Mouse (Mus musculus) heart, postnatal 0 days (tissue): ENCODE data around the gene Slco4a1. TPM values are rescaled to one million over a fixed set of nuclear protein-coding genes. Genes with fewer than 3 reads are reported as not detected.

Source experiments
- ATAC-seq: fragments of 200-750 bp; cut with Nextera tagmentation; 2 replicates; pipeline ENCODE4 v1.8.0; 2017; ENCODE audit warnings: low read depth, moderate number of reproducible peaks, moderate library complexity; ENCODE audit not compliant: insufficient read depth
- DNase-seq: peaks from one replicate; pipeline ENCODE4 v3.0.0-alpha.2; 2016; ENCODE audit warnings: low spot score
- H3K27ac ChIP-seq: fragments of 300-500 bp; sonication (generic); 2 replicates; pipeline ENCODE4 v1.5.1; 2014; ENCODE audit warnings: low read depth, mild to moderate bottlenecking
- H3K27me3 ChIP-seq: fragments of 300-500 bp; sonication (generic); 2 replicates; pipeline ENCODE4 v1.6.1; 2014; ENCODE audit warnings: low read length, mixed read lengths; ENCODE audit not compliant: control insufficient read depth, insufficient read depth
- H3K36me3 ChIP-seq: fragments of 300-500 bp; sonication (generic); replicated peaks from 2 replicates; pipeline ENCODE4 v1.6.1; 2014; ENCODE audit warnings: low read length, mixed read lengths; ENCODE audit not compliant: control insufficient read depth, insufficient read depth
- H3K4me1 ChIP-seq: fragments of 300-500 bp; sonication (generic); 2 replicates; pipeline ENCODE4 v1.6.1; 2014; ENCODE audit warnings: antibody characterized with exemption; ENCODE audit not compliant: control insufficient read depth, insufficient read depth
- H3K4me2 ChIP-seq: fragments of 300-500 bp; sonication (generic); 2 replicates; pipeline ENCODE4 v1.6.1; 2014; ENCODE audit warnings: low read depth, mild to moderate bottlenecking, low read length, moderate library complexity
- H3K4me3 ChIP-seq: fragments of 300-500 bp; sonication (generic); 2 replicates; pipeline ENCODE4 v1.5.1; 2014; ENCODE audit warnings: low read depth, low read length
- H3K9ac ChIP-seq: fragments of 300-500 bp; sonication (generic); replicated peaks from 2 replicates; pipeline ENCODE4 v1.6.1; 2014; ENCODE audit warnings: low read depth, low read length, mixed read lengths
- H3K9me3 ChIP-seq: fragments of 300-500 bp; sonication (generic); replicated peaks from 2 replicates; pipeline ENCODE4 v1.6.1; 2016; ENCODE audit warnings: low read length; ENCODE audit not compliant: control insufficient read depth
- CTCF ChIP-seq: IDR thresholded peaks from 2 replicates; pipeline ENCODE4 v1.5.1; 2016; ENCODE audit warnings: antibody characterized with exemption, control low read depth, low read depth
- EP300 ChIP-seq: IDR thresholded peaks from 2 replicates; pipeline ENCODE4 v1.6.1; 2016; ENCODE audit warnings: antibody characterized with exemption, low read depth
- WGBS: fragments of 180-500 bp; shearing (Covaris S2); extraction: QIAGEN DNeasy Blood & Tissue Kit; methylation state at CpG from one replicate; pipeline ENCODE4 v1.1.7; 2014; 5-methylcytosine and 5-hydroxymethylcytosine counted together
- polyA plus RNA-seq: library from polyadenylated mRNA; unstranded; fragments of >200 nt; fragmentation: Nextera tagmentation; extraction: Ambion mirVana; gene quantifications from 2 replicates; pipeline ENCODE4 v1.2.1, GENCODE M21; 2015
- total RNA-seq: library from RNA; depleted of rRNA; stranded (reverse); fragments of >200 nt; gene quantifications from 2 replicates; pipeline ENCODE4 v1.2.3, GENCODE M21; 2014; ENCODE audit warnings: low replicate concordance

The Slco4a1 gene
- total and polyA plus RNA-seq, 2 experiments from 2014 or later, result not detected

DNA sequence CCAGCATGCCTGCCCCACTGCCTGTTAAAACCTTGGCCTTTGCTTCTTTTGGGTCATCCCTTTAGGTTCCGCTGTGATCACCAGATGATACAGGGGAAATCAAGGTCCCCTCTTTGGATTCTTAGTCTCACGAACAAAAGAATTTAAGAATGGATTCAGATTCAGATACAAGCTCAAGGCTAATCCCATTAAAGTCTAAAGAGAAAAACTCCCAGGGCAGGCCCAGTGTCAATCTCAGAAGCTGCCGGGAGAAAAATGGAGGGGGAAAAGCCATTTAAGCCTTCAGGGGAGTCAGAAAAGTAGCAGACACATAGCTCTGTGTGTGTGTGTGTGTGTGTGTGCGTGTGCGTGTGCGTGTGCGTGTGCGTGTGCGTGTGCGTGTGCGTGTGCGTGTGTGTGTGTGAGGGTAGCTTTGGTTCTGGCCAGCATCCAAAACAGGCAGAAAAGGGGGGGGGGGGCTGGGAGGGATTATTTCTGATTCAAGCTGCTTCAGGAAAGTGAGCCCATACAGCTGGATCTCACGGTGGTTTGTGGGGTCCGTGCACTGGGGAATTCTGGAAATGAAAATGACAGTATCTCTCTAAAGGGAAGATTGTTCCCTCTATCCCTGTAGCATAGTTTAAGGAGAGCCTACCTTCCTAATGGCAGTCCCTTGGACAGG, 52.5 kb downstream of the Slco4a1 start:
- Histone ChIP-seq H3K4me1 (peaks cover 6% of the 10 kb centered on the region; the same call in 1 of the 2 replicates), H3K27me3 (no peaks in the 10 kb centered on the region), H3K9ac (no peak overlapping the region), H3K4me3 (no peak overlapping the region), H3K36me3 (no peaks in the 10 kb centered on the region), H3K9me3 (no peaks in the 10 kb centered on the region), H3K4me2 (no peak overlapping the region), H3K27ac (no peak overlapping the region)
- DNase-seq (no peak), ATAC-seq (no peak)
- WGBS, result 81% methylated on average over 14 of the region's 14 CpGs
- no peak for TF ChIP-seq EP300
- TF ChIP-seq CTCF, result no peak

- ATAC-seq (no peak), DNase-seq (no peak)
- Histone ChIP-seq H3K4me1 (peaks cover 6% of the 10 kb centered on the region; the same call in 1 of the 2 replicates), H3K4me3 (no peak overlapping the region), H3K9me3 (no peaks in the 10 kb centered on the region), H3K27ac (no peak overlapping the region), H3K27me3 (no peaks in the 10 kb centered on the region), H3K4me2 (no peak overlapping the region), H3K36me3 (no peaks in the 10 kb centered on the region), H3K9ac (no peak overlapping the region)
- WGBS, result 80% methylated on average over 5 of the region's 5 CpGs
- TF ChIP-seq EP300 (no peak), CTCF (no peak)
Observed at GRCm38 (mm10) chr2:180510867-180511266, 54.8 kb downstream of the Slco4a1 start.

GRCm38 (mm10) chr2:180511875-180512661, 56.0 kb downstream of the Slco4a1 start:
- Histone ChIP-seq H3K4me1 (peaks cover 6% of the 10 kb centered on the region; the same call in 1 of the 2 replicates), H3K4me2 (no peak overlapping the region), H3K4me3 (no peak overlapping the region), H3K27me3 (no peaks in the 10 kb centered on the region), H3K27ac (no peak overlapping the region), H3K36me3 (no peaks in the 10 kb centered on the region), H3K9ac (no peak overlapping the region), H3K9me3 (no peaks in the 10 kb centered on the region)
- TF ChIP-seq EP300 (no peak), CTCF (no peak)
- WGBS, result 55% methylated on average over 13 of the region's 13 CpGs
- ATAC-seq, result no peak
- no peak for DNase-seq

- TF ChIP-seq EP300 (no peak), CTCF (no peak)
- no peak overlapping the region for H3K9ac ChIP-seq
- 23% methylated on average over 3 of the region's 3 CpGs for WGBS
- no peak for DNase-seq
- no peak overlapping the region for H3K4me3 ChIP-seq
- no peaks in the 10 kb centered on the region for H3K36me3 ChIP-seq
- H3K4me1 ChIP-seq, result peaks cover 6% of the 10 kb centered on the region; the same call in 1 of the 2 replicates
- no peak for ATAC-seq
- H3K9me3 ChIP-seq, result no peaks in the 10 kb centered on the region
- no peak overlapping the region for H3K27ac ChIP-seq
- no peak overlapping the region for H3K4me2 ChIP-seq
- no peaks in the 10 kb centered on the region for H3K27me3 ChIP-seq
Observed at GRCm38 (mm10) chr2:180513019-180513418, 57.0 kb downstream of the Slco4a1 start.

- H3K4me1 ChIP-seq, result peaks cover 6% of the 10 kb centered on the region; the same call in 1 of the 2 replicates
- no peaks in the 10 kb centered on the region for H3K27me3 ChIP-seq
- TF ChIP-seq CTCF (no peak), EP300 (no peak)
- ATAC-seq (no peak), DNase-seq (no peak)
- H3K9ac ChIP-seq, result no peak overlapping the region
- no peaks in the 10 kb centered on the region for H3K9me3 ChIP-seq
- WGBS, result 69% methylated on average over 4 of the region's 4 CpGs
- H3K27ac ChIP-seq, result no peak overlapping the region
- no peaks in the 10 kb centered on the region for H3K36me3 ChIP-seq
- H3K4me2 ChIP-seq, result no peak overlapping the region
- no peak overlapping the region for H3K4me3 ChIP-seq
Observed at GRCm38 (mm10) chr2:180513835-180514234, 57.8 kb downstream of the Slco4a1 start.
